Mouse (Mus musculus): Measurements from ENCODE around the gene Pdzd8.

Gene Pdzd8

DNA sequence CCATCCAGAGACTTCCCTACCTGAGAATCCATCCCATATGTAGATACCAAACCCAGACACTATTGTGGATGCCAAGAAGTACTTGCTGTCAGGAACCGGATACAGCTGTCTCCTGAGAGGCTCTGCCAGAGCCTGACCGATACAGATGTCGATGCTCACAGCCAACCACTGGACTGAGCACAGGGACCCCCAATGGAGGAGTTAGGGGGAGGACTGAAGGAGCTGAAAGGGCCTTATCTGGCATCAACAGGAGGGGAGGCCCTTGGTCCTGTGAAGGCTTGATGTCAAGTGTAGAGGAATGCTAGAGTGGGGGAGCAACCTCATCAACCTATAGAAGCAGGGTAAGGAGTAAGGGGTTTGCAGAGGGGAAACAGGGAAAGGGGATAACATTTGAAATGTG, 7.2 kb upstream of the Pdzd8 start:
- no peak for DNase-seq

- no peak for DNase-seq
Observed at GRCm38 (mm10) chr19:59351151-59351889, 5.7 kb upstream of the Pdzd8 start.

DNA sequence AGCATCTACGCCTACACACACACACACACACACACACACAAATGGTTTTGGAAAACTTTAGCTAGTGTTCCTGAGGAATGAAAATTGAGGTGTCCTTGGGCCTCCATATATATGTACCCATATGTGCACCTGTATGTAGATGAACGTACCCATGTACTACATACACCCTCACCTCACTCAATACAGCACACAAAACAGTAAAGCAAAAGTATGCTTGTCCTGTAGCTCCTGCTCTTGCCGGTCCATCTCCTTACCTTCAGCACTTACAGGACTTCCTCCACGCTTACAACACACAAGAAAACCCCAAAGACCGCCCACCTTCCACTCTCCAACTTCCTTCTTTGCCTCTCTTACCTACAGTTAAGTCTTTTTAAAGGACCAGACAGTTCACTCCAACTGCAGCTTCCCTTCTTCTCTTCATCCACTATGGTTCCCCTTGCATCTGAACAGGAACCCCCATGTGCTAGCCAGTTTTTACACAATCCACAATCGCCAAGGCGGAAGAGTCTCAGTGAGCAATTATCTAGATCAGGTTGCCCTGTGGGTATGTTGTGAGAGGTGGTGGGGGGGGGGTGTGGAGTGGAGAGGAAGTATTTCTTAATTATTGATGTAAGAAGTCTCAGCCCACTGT, 4.8 kb upstream of the Pdzd8 start:
- no peak for DNase-seq

DNA sequence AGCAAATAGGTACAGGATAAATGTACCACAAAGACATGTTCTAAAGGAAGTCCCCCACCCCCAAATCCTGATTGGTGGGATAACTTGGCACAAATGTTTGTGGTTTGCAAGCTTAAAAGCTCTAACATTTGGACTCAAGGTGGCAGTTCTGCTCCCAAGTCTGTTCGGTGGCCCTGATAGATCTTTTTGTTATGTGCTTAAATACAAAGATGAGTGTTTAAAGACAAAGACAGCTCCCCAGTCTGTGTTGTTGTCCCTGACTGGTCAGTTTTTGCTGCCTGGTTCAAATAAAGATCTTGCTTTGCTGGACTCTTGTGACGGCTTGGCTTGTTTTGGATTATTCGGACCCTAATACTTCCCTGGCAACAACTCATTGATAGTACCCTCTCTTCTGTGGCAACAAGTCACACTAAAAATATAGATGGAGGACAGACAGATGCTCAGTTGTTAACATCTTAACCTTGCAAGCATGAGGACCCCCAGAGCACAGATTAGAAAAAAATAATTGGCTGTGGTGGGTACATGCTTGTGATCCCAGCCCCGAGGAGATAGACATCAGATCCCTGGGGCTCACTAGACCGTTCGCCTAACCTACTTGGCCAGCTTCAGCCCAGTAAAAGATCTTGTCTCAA, 3.9 kb upstream of the Pdzd8 start:
- no peak for DNase-seq

DNA sequence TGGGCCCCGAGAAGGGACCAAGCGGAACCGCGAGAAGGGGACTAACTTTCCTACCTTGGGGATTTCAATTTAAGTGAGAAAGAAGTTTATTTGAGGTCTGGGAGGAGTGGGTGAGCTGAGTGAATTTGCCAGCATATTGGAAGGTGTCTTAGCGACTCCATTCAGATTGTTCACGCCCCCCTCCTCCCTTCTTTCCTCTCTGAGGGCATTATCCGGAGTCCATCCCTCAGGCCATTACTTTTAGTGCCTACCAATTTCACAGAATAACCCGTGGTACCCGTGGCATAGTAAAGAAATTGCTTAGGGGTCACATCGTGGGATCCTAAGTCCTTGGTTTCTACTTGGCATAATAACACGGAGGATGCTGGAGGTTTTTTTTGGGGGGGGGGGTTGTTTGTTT, 745 bp upstream of the Pdzd8 start:
- DNase-seq, result no peak

DNA sequence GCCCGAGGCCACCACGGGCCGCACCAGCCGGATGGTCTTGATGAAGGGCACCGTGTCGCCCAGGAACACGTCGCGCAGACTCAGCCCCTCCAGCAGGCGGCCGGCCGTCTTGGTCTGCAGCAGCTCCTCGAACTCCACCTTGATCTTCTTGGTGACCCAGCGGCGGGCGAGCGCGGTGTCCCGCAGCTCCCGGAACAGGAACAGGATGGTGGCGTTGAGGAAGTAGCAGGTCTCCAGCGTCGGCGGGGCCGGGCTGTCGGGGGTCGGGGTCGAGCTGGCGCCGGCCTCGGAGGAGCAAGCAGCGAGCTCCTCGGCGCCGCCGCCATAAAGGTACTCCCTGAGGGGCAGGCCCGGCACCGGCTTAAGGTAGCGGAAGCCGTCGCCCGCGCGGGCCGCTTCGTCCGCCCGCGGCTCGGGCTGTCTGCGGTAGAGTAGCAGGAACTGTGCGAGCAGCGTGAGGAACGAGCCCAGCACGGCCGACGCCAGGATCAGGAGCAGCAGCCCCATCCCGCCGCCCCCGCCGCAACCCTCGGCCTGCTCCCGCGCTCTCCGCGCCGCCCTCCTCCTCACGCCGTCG, 411 bp downstream of the Pdzd8 start:
- no peak for DNase-seq

GRCm38 (mm10) chr19:59344304-59344711, 1.3 kb downstream of the Pdzd8 start:
- peak; percentile 23 for DNase-seq

GRCm38 (mm10) chr19:59342964-59343363, 2.6 kb downstream of the Pdzd8 start:
- DNase-seq, result no peak

GRCm38 (mm10) chr19:59339908-59340307, 5.7 kb downstream of the Pdzd8 start:
- no peak for DNase-seq

- no peak for DNase-seq
Observed at GRCm38 (mm10) chr19:59337872-59338681, 7.5 kb downstream of the Pdzd8 start.

DNA sequence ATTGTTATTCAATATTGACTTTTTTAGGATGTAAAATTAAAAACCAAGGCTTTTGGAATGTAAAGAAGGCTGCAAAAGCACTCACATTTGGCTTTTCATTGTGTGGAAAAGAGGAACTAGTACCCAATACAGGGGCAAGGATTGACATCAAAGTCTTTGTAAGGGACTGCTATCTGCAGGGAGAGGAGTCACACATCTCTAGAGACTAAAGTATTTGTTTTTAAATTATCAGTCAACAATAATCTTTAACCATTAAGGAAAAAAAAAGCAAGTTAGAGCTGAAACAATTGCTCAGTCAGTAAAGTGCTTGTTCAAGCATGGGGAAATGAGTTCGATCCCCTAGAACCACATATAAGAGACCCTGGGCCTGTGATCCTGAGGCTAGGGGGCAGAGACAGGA, 8.9 kb downstream of the Pdzd8 start:
- no peak for DNase-seq

DNA sequence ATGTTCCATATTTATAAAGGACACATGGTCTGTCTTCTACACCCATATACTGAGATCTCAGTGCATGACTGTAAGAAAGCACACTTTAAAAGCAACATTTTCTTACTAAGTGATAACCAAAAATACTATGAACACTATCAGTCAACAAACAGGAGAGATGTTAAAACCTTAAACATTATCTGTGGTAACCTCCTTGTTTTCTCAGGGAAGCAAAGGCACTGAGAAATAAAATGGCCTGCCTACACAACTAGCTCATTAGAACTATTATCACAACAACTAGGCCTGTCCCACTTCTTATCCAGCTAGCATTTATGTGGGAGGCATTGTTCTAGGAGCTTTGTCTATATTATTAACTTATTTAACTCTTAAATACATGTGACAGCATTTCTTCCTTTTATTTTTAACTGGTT, 14.8 kb downstream of the Pdzd8 start:
- no peak for DNase-seq

- DNase-seq, result no peak
Observed at GRCm38 (mm10) chr19:59321990-59322389, 23.6 kb downstream of the Pdzd8 start, which contains the start of gene Rps12-ps3. TSS of gene Rps12-ps3 (plus strand) at chr19:59322290.

DNA sequence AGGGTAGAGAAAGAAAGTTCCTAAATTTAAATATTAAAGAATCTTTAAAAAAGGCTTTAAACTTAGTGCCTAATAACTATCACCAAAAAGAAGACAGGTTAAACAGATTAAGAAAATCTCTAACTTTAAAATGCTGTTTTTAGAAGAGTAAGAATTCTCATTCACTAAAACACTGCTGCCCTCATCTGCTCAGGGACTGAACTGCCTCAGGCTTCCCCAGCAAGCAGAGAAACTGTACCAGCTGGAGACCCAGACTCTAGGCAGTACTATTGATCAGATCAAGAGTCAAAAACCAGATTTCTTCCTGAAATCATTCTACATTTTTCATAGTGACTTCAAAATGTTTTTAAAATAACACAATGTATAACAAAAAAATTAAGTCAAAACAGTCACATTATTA, 29.0 kb downstream of the Pdzd8 start:
- peak; percentile 27 for DNase-seq

DNA sequence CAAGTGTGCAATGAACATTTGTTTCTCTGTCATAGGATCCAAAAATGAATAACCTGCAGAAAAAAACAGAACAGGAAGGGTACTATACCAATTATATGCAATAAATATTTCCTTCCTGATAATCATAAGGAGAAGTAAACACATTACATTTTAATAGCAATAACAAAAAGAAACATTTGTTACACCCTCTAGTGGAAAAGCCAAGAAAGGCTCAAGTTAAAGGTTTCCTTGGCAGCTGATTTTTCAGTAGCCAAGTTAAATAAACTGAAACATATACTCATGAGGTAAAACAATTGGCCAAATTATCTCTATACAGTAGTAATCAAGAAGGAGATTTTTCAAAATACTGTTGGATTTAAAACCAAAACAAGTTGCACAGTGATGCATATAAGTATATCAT, 30.3 kb downstream of the Pdzd8 start:
- no peak for DNase-seq

GRCm38 (mm10) chr19:59292183-59292839, 53.3 kb downstream of the Pdzd8 start:
- peak; percentile 35 for DNase-seq

DNA sequence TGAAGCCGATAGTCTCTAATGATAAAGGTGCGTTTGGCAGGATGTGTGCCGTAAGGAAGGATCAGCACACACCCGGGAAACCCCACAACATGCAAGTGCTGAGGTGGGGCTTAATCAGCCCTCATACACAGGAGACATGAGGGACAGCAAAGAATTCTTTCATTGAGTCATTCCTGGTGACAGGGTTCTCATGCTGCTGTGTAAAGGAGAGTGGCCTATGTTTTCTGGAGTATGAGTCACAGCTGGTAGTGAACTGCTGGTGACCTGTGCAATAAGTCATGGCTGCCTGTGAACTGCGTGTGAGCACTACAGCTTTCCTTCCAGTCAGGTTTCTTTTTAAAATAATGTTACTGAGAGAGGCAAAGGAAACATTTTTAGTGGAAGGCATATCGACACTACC, 55.8 kb downstream of the Pdzd8 start:
- DNase-seq, result no peak

GRCm38 (mm10) chr19:59289042-59289441, 56.5 kb downstream of the Pdzd8 start:
- DNase-seq, result no peak

DNA sequence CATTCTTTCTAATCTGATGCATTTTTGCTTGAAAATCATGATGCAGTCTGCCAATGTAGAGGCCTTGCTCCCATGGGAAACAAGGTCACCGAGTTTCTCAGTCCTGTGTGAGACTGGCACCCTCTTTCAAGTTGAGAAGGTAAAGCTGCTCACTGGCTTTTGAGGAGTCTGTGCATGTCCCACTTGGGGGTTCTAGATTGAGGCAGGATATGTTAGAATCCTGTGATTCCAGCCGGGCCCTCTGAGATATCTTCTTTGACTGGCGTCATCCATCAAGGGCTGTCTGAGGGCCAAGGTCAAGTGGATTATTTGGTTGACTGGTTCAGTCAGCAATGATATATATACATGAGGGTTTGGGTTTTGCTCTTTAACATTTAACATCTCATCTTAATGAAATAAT, 63.6 kb downstream of the Pdzd8 start:
- no peak for DNase-seq

DNA sequence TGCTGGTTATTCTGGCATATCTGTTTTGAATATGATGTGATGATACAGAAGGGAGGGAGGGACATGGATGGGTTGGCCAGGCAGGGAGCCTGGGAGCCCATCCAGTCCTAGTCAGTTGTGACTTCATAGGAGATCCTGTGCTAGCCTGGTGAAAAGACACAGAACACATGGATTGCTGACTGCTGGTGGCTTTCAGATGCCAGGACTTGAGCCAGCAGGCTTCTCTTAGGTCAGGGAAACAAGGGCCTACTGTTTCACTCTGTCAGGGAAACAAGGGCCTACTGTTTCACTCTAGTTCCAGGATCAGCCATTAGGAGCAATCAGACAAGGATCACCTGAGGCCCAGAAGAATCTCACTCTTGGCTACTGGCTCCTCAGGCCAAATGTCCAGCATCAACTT, 64.7 kb downstream of the Pdzd8 start:
- no peak for DNase-seq

- no peak for DNase-seq
Observed at GRCm38 (mm10) chr19:59276354-59276753, 69.2 kb downstream of the Pdzd8 start.

DNA sequence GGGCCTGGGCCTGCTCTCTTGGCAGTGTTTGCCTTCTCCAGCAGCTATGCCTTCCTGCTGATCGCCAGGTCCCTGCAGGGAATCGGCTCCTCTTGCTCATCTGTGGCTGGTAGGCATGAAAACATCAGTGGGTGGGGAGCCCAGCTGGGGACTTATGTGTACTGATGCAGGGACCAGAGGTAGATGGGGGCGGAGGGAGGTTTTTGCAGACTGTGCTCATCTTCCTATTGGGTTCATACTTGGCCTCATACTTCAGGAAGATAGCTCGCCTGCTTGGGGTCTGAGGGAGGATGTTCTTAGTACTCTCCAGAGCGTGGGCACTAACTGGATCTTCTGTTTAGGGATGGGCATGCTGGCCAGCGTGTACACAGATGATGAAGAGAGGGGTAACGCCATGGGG, 72.4 kb downstream of the Pdzd8 start:
- peak; percentile 48 for DNase-seq

All from right cerebral cortex, adult 18-20 months (tissue).